Mouse (Mus musculus) urinary bladder, postnatal 10 days (tissue): ENCODE results near the gene Jpt2.

Experiments
- DNase-seq: peaks from one replicate; pipeline ENCODE4 v3.0.0; 2022; ENCODE audit warnings: low spot score

Gene Jpt2

DNA sequence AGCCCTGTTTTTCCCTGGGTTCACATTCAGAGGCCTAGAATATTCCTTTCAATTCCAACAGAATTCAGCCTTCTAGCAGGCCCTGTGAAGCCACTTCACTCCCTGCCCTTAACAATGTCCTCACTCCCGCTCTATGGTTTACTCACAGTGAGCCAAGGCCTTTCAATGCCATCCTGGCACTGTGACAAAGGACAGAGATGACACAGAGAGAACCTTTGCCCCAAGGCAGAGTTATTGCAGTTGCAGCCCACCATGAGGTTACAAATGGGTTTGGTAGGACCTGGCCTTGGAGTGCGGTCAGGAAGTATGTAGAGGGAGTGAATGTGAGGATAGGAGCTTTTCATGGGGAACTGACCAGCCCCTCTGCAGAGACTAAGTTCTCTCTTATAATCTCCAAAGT, 52.9 kb downstream of the Jpt2 start:
- DNase-seq: no peak

DNA sequence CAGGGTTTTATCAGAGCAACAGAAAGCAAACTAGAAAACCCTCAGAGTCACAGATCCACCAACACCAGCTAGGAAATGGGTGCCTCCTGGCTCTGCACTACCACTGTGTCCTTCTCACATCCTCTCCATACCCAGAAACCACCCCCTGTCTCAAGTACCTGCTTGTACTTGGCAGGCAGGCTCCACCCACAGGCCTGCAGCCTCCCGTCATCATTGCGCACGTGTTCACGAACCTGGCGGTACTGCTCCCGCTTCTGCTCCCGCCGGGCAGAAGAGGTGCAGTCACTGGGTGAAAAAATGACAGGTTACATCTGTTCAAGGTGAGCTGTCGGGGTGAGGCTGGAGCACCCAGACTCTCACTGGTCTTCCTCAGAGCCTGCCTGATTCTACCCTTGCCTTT, 56.7 kb downstream of the Jpt2 start:
- DNase-seq: no peak

DNA sequence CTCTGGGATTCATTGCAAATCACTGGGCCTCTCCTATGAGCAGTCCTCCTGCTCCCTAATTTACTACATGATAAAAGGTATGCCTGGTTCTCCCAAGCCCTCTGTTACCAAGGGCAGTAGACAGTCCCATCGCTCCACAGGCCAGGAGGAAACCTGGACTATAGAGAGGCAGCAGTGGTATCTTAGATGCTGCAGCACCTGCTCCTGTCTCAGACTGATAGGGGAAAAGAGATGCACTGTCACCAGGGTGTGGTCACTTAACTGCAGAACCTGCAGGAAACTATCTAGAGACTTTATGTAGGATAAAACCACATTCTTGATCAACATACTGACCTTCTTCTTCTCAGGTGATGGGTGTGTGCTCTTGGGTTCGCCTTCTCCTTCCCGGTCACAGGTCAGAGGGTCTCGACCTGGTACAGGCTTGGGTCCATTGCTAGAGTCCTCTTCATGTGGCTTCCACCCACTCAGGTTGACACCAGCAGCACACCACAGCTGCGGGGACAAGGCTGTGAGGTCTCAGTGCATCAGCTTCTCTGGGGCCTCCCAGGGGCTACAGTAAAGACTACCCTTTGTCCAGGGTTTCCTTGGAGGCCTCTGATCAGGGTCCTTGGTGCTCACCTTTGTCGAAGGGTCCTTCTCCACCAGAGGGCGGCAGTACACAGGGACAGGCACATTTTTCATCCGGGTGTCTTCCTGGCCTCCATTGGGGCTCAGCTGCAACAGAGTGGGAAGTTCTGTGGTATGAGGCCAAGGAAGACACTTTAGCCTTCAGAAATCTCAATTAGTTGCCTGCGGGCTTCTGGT, 57.6 kb downstream of the Jpt2 start:
- DNase-seq: no peak

DNA sequence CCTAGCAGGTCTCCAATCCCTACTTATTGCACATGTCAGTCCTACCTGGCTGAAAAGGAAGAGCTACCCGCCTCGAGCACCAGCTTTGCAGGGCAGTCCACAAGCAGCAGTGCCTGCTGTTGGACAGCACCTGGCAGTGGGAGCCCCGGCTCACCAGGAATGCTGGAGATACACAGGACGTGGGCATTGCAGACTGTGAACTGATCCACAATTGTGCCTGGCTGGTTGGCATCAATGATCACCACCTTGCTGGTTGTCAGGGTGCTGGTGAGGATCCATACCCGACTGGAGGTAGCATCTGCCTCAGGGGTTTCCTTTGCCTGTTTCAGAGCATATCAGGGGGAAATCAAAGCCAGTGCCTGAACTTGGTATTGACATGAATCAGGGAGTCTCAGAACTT, 58.4 kb downstream of the Jpt2 start:
- no peak for DNase-seq

DNA sequence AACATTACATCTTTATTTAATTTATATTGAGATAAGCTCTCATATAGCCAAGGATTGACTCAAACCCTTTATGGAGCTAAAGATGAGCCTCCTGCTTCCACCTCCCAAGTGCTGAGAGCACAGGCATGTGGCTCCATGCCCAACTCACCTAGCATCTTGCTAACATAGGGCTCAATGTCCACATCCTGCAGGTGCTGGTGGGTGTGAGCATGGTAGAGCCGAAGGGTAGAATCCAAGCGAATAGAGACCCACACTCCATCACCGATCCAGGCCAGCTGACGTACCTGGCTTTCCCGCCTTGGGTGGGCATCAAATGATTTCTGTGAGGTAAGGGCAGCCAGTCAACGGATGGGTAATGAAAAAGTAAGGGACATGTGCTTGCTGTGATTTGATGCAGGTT, 60.5 kb downstream of the Jpt2 start:
- no peak for DNase-seq

DNA sequence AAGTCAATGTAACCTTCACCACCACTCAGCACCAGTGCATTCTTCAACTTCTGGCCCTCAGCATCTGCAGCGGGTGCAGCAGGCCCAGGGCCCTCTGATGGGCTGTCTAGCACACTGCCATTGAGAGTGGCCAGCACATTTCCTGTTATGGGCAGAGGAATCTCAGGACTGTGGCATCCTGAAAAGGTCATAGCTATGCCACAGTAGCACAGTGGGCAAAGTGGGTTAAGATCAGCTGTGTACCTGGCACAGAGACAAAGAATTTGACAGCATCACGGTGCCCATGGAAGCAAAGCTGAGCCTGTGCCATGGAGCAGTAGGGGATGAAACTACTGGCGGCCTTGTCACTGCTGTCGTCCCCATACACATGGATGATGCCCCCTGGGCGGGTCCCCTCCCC, 61.3 kb downstream of the Jpt2 start:
- DNase-seq: no peak

DNA sequence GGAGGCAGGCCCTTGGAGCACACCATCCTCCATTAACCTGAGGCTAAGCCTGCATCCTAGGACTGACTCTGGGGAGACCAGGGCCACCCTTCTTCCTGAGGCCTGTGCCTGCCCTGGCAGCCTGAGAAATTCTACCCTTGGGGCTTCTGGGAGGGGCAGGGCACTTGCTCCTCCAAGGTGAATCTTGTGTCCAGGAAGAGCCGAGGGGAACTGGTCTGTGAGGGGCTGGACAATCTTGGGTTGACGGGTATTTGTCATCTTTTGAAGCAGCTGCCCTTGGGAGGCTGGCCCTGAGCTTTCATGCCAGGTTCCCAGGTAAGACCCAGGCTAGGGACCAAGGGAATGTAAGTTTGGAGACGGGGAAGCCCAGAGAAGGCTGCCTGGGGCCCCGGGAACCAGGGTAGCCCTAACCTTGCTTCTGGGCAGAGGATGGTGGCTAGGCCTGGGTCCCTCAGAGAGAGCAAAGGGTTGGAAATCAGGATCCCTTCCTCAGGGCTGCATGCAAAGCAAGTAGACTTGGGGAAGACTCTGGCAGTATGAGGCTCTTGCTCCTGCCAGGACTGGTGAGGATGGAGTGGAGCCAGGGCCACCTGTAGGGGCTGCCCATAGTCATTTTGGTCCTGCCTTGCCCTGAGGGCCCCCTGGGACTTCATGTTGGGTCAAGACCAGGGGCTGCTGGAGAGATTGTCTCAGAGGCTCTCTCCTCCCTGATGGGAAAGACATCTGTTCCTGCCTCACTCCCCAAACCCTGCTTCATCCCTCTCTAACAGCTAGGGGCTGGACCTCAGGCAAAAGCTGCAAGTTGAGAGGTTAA, 62.2 kb downstream of the Jpt2 start:
- DNase-seq: no peak

DNA sequence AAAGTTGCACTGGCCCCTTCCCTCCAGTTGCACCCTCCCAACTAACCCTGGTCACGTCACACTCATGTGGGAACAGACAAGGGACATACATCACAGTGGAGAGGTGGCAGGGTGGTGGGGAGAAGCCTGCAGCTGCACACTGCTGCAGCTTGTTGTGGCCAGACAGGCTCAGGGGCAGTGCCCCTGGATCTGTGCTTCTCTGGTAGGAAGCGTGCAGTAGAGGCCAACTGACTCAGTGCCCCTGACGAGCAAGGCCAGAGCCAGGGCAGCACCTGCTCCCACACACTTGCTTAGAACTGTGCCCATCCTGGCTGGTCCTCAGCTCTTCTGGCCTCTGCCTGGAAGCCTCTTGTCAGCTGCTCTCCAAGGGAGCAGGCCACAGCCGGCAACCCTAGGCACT, 62.9 kb downstream of the Jpt2 start:
- DNase-seq: no peak

DNA sequence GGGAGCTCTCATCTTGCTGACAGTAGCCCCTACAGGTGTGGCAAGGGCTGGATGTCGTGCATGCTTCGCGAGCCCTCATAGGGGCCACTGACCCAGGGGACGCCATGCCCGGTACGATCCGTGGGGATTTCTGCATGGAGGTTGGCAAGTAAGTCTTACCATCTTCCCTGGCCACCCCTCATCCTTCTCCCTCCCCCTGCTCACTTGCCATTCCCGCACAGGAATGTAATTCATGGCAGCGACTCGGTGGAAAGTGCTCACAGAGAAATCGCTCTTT, 63.6 kb downstream of the Jpt2 start:
- no peak for DNase-seq

DNA sequence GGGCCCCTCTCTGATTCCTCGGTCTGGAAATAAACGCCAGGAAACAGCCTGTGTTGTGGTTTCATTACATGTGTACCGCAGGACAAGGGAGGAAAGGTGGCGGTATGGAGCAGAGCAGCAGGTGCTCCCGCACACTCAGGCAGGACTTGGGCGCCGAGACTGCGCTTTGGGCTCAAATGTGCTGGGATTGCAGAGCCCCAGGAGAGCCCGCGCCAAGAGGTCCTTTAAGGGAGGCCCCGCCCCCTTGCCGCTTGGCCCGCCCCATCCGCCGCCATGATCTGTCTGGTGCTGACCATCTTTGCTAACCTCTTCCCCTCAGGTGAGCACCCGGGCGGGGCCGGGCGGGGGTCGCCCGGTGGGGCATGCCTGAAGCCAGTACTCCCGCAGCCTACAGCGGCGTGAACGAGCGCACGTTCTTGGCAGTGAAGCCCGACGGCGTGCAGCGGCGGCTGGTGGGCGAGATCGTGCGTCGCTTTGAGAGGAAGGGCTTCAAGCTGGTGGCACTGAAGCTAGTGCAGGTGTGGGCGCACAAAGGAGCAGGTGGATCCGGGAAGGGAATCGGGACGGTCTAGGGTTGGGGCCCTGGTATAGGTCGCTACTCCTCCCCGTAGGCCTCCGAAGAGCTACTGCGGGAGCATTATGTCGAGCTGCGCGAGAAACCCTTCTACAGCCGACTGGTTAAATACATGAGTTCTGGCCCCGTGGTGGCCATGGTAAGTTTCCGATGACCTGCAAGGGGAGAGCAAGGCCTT, 64.1 kb downstream of the Jpt2 start, which contains the start of gene Nme3:
Gene Nme3, plus strand, starts transcription at position 260 of the 752 bp plus-strand sequence.
- no peak for DNase-seq

DNA sequence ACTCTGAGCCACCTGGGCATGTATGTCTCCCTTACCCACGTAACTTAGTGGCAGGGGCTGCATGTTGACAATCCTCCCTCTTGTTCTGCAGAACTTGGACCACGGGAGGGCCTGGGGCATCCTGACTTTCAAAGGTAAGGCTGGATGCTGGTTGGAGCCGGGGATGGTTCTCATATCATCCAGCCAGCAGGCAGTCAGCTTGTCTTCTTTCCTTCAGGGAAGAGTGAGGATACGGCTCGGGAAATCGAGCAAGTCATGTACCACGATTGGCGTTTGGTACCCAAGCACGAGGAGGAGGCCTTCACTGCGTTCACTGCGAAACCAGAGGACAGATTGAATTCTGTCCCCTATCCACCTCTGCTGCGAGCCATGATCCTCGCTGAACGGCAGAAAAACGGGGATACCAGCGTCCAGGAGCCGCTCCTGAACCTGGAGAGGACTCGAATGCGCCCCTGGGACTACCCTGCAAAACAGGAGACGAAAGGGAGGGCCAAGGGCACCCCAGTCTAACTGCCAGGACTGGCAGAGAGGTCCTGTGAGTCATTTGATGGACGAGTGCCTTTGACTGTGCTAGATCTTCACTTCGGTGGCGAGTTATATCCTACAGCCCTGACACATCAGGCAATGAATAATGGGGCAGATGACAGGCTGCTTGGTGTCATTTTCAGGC, 64.8 kb downstream of the Jpt2 start:
- no peak for DNase-seq

DNA sequence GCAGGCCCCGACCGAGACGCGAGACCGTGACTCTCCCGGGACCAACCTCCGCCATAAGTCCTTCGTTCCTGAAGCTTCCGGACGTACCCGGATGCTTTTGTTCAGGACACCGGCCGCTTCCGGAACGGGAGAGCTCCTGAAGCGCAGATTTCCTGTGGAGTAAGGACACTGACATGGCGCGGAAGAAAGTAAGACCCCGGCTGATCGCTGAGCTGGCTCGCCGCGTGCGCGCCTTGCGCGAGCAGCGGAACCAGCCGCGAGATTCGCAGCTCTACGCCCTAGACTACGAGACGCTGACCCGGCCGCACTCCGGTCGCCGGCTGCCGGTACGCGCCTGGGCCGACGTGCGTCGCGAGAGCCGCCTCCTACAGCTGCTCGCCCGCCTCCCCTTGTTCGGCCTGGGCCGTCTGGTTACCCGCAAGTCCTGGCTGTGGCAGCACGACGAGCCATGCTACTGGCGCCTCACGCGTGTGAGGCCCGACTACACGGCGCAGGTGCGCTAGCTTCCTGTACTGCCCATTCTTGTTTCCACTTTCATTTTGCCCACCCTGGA, 65.4 kb downstream of the Jpt2 start, which contains the start of the genes Eme2 and Mrps34:
Gene Eme2, minus strand, starts transcription at position 93 of the 553 bp plus-strand sequence.
Gene Mrps34, plus strand, starts transcription at position 122 of the 553 bp plus-strand sequence.
- DNase-seq: no peak

DNA sequence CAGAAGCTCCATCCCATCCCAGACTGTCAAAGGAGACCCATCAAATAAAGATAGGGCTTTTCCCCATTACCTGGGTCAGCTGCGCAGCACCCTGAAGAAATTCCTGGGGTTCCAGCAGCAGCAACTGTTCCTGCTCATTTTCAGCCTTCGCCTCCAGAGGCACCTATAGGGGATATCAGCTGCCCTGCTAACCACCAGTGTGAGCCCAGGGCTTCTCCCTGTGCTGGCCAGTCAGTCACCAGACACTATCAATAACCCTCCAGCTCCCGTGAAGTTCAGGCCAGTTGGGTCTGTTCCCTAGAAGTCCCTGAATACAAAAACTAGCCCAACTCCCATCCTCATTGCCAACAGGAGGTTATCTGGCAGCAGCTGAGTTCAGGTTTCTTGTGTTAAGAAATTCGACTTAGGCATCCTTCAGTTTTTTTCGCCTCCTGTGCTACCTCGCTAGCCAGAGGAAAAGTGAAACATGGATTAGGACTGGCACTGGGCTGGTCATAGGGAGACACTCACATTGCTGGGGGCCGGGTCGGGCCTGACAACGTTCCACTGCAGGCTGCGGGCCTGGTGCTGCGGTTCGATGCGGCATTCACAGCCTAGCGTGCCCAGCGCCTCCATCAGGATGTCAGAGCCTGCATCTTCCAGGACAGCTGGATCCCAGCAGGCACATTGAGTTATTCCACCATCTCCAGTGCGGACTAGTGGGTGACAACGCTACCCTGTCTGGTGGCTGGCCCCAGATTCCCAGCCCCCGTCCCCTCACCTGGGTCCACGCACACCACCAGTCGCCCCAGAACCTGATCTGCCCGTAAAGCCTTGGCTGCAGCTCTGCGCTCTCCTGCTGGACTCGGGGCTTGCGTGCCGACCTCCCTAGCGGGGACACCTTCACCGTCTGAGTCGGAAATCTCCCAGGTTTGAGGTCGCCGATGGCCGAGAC, 66.2 kb downstream of the Jpt2 start:
- DNase-seq: no peak

DNA sequence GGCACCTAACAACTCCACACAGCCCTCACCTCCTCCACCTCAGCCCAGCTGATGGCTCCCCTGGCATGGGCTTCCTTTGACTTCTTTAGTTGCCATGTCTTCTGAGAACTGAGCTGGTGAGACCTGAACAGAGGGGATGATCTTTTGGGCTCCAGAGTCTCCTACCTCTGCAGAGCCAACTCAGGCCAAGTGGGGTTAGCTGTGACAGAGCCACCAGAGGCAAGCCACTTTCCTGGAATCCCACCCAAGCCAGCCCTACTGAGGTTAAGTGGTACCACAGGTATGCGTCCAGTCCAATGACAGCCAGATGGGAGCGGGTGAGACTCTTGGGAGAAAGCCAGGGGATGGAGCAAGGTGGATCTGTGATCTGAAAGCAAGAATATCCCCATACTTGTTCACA, 67.2 kb downstream of the Jpt2 start:
- DNase-seq: no peak

DNA sequence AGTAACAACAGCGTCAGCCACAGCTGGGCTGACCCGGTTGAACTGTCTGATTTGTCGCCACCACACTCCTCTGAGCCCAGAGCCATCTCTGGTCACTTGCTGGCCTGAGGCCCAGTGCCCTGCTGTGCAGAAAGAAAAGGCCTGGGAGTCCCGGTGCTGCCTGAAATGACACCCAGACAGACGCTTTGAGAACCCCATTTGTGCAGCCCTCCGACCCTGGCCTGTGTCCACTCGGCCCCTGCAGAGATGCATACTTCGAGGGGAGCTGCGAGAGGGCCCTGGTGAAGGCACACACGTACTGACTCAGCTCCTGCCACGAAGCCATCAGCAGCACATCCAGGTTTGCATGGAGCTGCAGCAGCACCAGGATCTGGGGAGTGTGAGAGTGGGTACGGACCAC, 67.7 kb downstream of the Jpt2 start:
- no peak for DNase-seq

DNA sequence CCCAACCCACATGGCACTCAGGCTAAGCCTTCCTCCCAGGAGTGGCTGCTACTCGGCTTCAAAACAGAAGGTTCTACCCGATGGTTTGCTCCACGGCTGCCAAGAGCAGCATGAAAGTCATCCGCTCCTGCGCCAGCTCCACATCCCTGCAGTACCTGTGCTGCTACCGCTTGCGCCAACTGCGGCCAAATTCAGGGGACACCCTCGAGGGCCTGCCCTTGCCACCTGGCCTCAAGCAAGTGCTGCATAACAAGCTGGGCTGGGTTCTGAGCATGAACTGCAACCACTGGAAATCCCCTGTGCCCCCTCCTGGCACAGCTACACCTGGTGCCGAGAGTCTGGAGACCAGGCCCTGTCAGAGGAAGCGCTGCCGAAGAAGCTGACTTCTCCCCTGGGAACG, 69.2 kb downstream of the Jpt2 start:
- DNase-seq: no peak

DNA sequence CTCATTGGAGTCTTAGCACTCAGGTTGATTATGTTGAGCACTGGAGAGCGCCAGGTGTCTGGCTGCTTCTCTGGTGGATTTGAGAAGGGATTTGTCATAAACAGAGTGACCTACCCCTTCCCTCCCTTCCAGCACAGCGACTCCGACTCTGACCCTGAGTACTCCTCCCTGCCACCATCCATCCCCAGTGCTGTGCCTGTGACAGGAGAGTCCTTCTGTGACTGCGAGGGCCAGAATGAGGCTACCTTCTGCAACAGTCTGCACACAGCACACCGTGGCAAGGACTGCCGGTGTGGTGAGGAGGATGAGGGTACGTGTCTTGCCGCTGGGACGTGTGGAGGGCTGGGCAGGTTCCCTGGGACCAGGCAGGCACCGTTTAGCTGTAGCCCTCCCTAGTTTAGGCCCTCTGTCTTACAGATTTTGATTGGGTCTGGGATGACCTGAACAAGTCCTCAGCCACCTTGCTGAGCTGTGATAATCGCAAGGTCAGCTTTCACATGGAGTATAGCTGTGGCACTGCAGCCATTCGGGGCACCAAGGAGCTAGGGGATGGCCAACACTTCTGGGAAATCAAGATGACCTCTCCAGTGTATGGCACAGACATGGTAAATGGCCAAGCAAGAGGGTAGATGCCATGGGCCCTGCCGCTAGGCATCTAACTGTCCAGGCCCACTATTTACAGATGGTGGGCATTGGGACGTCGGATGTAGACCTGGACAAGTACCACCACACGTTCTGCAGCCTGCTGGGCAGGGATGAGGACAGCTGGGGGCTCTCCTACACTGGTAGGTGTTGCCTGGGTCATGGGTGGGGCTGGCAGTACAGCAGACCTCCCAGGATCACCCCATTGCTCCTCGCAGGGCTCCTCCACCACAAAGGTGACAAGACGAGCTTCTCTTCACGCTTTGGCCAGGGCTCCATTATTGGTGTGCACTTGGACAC, 70.1 kb downstream of the Jpt2 start:
- DNase-seq: no peak

DNA sequence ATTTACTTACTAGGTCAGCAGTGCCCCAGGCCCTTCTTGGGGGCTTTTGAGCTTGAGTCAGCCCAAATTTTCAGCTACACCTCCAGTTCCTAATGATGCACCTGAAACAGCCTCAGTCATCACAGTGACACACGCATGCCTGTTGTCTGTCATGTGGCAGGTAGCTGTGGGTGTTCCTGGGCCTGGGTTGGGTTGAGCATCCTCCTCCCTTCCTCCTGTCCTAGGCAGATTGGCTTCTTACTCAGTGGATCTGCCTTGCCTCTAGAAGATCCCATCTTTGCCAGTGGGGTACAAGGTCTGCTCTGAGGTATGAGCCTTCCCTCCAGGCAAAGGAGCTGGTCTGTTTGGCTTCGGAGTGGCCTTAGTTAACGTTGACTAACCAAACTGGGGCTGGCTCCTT, 71.6 kb downstream of the Jpt2 start:
- DNase-seq: no peak
